Mouse (Mus musculus) B cell, adult 62 days (primary cell): Measurements from ENCODE around the gene Ucp2. TPM values are rescaled to one million over a fixed set of nuclear protein-coding genes. Genes with fewer than 3 reads are reported as not detected.

Source experiments
- total RNA-seq: library from RNA; stranded (reverse); gene quantifications from 4 replicates; pipeline ENCODE4 v1.2.4, GENCODE M21; 2023

The Ucp2 gene
- total RNA-seq, result 871 to 978 TPM (median 914 TPM) in 4 replicates

DNA sequence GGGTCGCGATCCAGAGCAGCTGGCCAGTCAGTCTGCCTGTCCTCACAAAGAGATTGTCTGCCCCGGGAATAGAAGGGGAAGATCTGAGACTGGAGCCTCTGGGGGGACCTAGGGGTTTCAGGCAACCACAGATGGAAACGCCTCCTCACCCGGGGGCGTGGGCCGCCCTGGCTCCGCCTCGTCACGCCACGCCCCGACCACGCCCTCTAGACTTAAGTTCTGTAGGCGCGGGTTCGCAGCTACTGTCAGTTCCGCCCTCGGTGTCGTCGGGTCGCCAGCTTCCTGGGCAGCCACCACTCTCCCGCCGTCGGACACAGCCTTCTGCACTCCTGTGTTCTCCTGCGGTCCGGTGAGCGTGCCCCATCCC lies at the start of gene Ucp2:
TSS of gene Ucp2 (plus strand) at position 221 of the 367 bp plus-strand sequence.

DNA sequence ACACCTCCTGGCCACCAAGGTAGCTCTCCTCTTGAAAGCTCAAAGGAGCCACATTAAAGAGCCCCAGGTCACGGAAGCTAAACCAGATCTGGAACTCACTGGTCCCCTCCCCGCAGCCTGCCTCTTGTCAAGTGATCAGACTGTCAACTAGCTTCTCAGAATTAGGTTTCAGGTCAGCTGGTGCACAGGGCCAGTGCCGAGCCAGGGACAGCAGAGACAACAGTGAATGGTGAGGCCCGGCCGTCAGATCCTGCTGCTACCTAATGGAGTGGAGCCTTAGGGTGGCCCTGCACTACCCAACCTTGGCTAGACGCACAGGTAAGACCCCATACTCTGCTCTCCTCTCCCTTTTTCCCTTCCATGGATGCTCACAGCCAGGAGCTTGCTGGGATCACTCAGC lies 20.4 kb upstream of the Ucp2 start, which contains the start of gene Ucp3:
TSS of gene Ucp3 (plus strand) at position 214 of the 400 bp plus-strand sequence.

DNA sequence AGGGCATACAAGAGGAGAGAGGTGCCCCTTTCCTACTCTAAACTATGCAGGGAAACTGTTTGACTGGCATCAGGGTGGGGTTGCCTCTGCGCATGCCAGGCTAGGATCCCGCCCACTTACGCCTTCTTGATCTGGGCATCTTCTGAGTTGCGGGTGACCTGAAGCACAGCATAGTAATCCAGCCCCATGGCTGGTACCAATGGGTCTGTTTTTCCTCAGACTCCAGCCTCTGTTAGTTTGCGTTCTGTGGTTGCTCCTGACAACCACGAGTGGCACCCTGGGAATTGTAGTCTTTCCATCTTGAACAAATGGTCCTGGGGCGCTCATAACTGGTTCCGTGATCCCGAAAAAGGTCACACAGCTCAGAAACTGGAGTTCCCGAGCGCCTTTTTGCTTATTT lies 21.4 kb downstream of the Ucp2 start, which contains the start of gene Dnajb13:
TSS of gene Dnajb13 (minus strand) at position 388 of the 400 bp plus-strand sequence.

DNA sequence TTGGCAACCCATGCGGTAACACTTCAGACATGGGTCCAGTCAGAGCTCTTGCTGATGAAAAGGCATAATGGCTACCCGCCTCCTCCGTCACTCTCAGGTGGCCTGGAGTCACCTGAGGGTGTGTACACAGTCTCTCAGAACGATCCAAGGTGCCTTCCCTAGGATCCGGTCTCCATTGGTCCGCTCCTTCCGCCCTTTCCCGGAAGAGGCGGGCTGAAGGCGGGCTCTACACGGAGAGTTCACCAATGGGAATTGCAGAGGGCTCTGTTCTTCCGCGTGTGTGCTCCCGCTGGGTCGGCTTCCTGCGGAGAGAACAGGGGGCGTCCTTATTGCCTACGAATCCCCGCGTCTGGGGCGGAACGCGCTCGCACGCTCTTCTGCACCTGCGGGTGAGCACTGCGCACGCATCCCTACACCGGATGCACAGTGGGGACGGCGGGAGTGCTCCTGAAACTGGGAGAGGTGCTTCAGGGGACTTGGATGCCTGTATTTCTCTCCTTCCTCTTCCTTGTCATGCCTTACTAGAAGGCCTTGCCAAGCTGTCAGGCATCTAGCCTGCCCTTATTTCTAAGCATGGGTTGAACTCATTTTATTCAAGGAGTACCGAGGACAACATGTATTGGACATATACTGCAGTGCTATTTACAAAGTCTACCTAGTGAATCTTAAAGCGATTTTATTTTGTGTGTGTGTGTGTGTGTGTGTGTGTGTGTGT lies 43.8 kb downstream of the Ucp2 start, which contains the start of gene Coa4:
TSS of gene Coa4 (plus strand) at position 268 of the 715 bp plus-strand sequence.

Other genes starting within 250 kb of the Ucp2 start
- 0.45 to 1.2 TPM in 2 of 4 replicates, not detected in the others for gene P4ha3, start 207.8 kb upstream of the Ucp2 start, total RNA-seq
- gene C2cd3, start 121.1 kb upstream of the Ucp2 start, total RNA-seq, result 61.1 to 72.2 TPM (median 68.1 TPM) in 4 replicates
- gene Ppme1, start 121.0 kb upstream of the Ucp2 start, total RNA-seq, result 31.6 to 43.6 TPM (median 38.0 TPM) in 4 replicates
- 0.60 to 1.2 TPM (median 0.96 TPM) in 4 replicates for gene Ucp3, start 20.3 kb upstream of the Ucp2 start, total RNA-seq
- gene Dnajb13, start 21.6 kb downstream of the Ucp2 start, total RNA-seq, result 0.52 to 1.3 TPM (median 0.81 TPM) in 4 replicates
- gene Coa4, start 43.7 kb downstream of the Ucp2 start, total RNA-seq, result 6.2 to 10.2 TPM (median 7.0 TPM) in 4 replicates
- 50.9 to 58.7 TPM (median 54.5 TPM) in 4 replicates for gene Rab6a, start 114.1 kb downstream of the Ucp2 start, total RNA-seq
- 21.0 to 25.6 TPM (median 24.0 TPM) in 4 replicates for gene Mrpl48, start 115.0 kb downstream of the Ucp2 start, total RNA-seq
- not detected in 4 replicates for gene Plekhb1, start 169.1 kb downstream of the Ucp2 start, total RNA-seq
- gene Fam168a, start 213.3 kb downstream of the Ucp2 start, total RNA-seq, result 33.7 to 40.5 TPM (median 36.2 TPM) in 4 replicates